Mouse (Mus musculus) layer of hippocampus, adult 2 months (tissue): ENCODE data around the gene Ect2l. TPM values are rescaled to one million over a fixed set of nuclear protein-coding genes. Genes with fewer than 3 reads are reported as not detected.

Source experiments
- DNase-seq, 2 experiments: peaks; one replicate each; pipeline ENCODE4 v3.0.0; 2022; ENCODE audit warnings: low spot score in 2 of 2
- H3K27ac ChIP-seq: fragments of 200-600 bp; 2 replicates; pipeline ENCODE4 v1.8.1; 2022
- H3K4me3 ChIP-seq: fragments of 200-600 bp; 2 replicates; pipeline ENCODE4 v1.8.1; 2022; ENCODE audit warnings: mild to moderate bottlenecking
- CTCF ChIP-seq: fragments of 200-600 bp; conservative IDR thresholded peaks from 2 replicates; pipeline ENCODE4 v1.8.1; 2022; ENCODE audit warnings: antibody characterized with exemption, mild to moderate bottlenecking, moderate library complexity
- total RNA-seq, 2 experiments: library from RNA; stranded (reverse); gene quantifications; 2 replicates each; pipeline ENCODE4 v1.2.3; 2021

Ect2l gene
- total RNA-seq, 2 experiments from 2014 or later, result 0.49 to 0.61 TPM

DNA sequence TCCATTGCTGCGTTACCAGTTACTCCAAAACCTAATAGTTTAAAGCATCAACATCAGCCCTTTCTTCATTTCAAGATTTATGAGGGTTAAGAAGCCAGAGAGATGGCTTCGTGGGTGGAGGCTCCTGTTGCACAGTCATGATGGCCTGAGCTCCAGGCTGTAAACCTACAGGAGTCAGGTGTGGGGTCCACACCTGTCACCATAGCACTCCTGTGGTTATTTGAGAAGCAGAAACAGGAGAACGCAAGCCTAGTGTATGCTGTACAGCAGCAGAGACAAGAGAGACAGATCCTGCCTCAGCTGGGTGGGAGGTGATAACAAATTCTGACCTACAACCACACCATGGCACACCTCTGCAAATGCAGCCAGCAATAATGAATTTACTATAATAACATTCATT is 8.3 kb downstream of the Ect2l start:
- DNase-seq, result no peak
- no peak for TF ChIP-seq CTCF
- H3K27ac ChIP-seq, result no peak overlapping the region
- H3K4me3 ChIP-seq, result no peak overlapping the region

DNA sequence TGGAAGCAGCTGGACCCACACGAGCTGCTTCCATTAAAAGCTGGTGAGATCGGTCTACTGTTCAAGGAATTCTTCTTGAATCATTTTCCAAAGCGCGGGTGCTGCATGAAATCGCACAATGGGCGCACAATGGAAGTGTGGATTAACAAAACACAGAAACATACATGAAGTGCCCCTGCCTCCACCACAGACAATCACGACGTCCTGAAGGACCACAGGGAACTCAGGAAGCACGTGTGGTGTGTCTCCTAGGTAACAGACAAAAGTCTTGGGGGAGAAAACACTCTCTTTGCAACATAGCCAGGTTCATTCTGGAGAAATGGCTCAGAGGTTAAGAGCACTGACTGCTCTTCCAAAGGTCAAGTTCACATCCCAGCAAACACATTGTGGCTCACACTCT is 10.0 kb downstream of the Ect2l start:
- H3K4me3 ChIP-seq, result no peak overlapping the region
- DNase-seq, result no peak
- no peak overlapping the region for H3K27ac ChIP-seq
- no peak for TF ChIP-seq CTCF

DNA sequence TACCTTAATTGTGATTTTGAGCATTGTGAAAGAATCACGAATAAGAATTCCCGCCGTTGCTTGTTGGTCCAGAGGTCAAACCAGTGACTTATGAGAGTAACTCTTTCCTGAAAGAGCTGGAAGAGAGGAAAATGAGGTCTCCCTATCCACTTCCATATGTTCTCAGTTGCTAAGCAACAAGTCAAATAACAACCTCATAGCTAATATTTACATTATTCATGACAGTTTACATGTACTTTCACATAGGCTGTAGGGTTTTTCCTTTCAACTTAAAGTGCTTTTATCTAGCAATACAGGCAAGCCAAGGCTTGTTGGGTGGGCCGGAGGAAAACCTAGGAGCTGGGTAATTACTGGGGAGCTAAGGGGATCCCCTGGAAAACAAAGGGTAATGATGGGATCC is 10.8 kb downstream of the Ect2l start:
- no peak for TF ChIP-seq CTCF

DNA sequence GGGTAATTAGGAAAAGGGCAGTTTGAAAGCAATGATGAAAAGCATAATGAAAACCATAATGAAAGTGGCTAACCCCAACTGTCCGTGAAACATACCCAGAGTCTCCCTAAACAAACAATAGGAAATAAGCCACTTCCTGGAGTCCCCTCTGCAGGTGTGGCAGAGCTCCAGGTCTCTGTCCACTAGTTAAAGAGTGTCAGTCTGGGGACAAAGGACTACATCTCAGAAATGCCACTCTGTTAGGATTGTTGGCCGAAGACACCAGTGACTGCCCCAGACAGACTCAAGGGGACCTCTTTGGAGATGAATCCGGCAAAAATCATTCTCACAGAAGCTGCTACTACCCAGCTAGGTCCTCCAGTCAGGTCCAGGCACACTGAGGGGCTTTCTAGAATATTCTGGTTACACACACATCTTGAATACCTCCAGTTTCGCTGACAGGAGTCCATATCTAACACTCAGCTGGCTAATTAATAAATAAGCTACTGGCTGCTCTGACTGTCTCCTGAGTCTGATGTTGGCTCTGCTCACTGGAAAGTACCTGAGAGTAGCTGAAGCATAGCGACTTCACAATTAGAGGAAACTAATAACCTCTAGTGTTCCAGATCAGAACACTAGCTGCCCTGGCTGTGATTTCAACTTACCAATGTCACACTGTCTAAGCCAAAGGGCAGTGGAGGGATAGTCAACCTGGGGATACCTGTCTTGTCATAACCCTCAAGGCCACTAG is 12.2 kb downstream of the Ect2l start:
- H3K27ac ChIP-seq, result no peak overlapping the region

More for the DNA sequence above, 10.8 kb downstream of the Ect2l start:
- no peak for DNase-seq
- no peak overlapping the region for H3K4me3 ChIP-seq
- H3K27ac ChIP-seq, result no peak overlapping the region

DNA sequence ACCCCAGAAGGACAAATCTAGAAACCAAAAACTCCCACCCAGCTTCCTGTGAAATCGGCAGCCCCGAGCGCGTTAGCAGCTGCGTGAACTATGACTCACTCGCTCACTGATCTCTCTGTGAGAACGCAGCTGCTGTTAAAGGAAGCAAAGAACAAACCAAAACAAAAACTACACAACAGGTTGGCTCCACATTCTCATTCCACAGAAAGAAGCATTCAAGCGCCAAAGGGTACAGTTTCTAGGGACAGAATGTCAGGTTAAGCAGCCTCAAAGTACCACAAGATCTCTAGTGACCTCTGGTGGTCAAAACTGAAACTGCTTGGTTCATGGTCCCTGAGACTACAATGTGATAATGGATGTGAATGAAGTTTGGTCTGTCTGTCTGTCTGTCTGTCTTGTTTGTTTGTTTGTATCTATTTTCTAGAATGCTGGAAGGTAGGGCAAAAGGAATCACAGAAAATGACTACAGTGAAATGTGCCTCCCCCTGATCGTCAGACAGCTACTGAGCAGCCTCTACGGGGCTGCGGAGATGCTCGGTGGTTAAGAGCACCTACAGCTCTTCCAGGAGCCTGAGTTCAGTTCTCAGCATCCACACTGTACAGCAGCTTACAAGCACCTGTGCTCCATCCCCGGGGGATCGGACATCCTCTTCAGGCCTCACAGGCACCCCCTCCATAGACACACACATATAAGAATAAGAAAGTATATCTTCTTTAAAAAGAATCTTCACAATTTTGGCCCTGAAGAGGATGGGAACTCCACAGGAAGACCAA is 13.3 kb downstream of the Ect2l start:
- peak overlapping the region; percentile 58 for H3K4me3 ChIP-seq
- peak; percentile 98 for TF ChIP-seq CTCF
- DNase-seq, result peak; percentile 68 to 87
- no peak overlapping the region for H3K27ac ChIP-seq

More for the DNA sequence above, 12.2 kb downstream of the Ect2l start:
- no peak for TF ChIP-seq CTCF
- no peak for DNase-seq
- no peak overlapping the region for H3K4me3 ChIP-seq

DNA sequence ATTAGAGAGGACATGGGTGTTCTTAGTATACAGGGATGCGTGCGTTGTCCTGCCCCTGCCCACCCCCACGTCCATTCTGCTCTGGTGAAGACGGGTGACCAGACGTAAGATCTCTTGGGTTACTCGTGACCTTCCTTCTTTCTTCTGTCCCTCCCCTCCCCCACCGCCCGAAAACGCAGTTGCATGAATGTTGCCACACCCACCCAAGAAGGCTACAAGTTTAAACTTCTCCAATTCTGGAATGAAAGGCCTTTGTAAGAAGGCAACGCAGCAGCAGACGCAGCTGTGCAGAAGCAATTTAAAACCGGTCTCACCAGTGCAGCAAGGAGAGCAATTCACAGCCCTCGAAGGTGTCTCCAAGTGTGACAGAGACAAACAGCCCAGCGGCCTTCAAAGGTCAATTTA is 16.0 kb downstream of the Ect2l start:
- no peak overlapping the region for H3K4me3 ChIP-seq
- no peak for TF ChIP-seq CTCF
- DNase-seq, result no peak
- H3K27ac ChIP-seq, result no peak overlapping the region

DNA sequence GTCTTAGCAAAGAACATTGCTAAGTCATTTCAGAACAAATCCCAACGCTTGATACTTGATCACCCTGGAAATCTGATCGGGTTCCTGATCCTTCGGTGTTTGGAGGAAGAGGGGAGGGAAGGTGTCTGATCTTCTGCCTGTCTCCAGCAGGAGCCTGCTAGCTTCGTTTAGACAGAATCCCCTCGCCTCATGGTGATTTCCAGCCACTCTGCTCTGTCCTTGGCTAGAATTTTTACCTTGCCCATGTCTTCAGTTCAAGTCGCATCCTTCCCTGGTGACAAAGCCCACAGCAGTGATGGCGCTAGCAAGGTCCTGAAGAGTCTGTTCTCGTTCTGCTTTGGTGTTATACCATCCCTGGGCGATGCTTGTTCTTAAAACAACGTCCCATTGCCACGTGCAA is 16.5 kb downstream of the Ect2l start:
- Histone ChIP-seq H3K27ac (no peak overlapping the region), H3K4me3 (no peak overlapping the region)
- TF ChIP-seq CTCF, result no peak
- DNase-seq, result no peak

DNA sequence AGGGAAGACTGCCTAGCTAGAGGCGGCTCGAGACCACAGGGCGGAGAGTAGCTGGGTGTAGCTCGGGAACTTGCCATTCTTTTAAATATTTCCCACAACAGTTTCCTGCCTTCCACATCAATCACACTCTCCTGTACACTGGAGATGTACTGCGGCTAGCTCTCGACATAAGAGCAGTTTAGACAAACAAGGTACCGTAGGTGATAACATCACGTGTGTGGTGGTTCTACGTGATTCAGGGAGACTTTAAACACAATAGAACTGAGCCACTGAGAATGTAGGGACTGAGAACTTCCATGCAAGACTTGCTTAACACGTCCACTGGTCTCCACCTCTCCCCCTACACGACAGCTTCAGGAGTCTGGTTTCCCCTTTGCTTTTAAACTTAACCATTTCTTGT is 17.5 kb downstream of the Ect2l start:
- TF ChIP-seq CTCF, result no peak
- Histone ChIP-seq H3K4me3 (no peak overlapping the region), H3K27ac (no peak overlapping the region)
- no peak for DNase-seq

DNA sequence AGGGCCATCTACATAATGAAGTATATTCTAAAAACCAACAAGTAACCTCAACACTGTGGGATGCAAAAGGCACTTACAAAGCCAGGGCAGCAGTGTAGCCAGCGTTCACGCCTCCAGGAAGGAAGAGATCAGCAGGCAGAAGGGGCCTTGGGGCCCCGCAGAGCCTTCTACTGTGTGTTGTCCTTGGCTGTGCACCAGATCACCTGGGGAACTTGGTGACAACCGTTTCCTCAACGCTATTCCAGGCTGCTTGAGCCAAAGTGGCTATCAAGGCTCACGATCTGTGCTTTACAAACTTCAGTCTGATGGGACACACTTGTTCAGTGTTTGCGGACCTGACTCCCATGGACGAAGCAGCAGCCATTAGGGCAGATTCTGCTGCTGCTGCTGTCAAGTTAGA is 19.0 kb downstream of the Ect2l start:
- no peak for TF ChIP-seq CTCF
- Histone ChIP-seq H3K27ac (no peak overlapping the region), H3K4me3 (no peak overlapping the region)
- no peak for DNase-seq

DNA sequence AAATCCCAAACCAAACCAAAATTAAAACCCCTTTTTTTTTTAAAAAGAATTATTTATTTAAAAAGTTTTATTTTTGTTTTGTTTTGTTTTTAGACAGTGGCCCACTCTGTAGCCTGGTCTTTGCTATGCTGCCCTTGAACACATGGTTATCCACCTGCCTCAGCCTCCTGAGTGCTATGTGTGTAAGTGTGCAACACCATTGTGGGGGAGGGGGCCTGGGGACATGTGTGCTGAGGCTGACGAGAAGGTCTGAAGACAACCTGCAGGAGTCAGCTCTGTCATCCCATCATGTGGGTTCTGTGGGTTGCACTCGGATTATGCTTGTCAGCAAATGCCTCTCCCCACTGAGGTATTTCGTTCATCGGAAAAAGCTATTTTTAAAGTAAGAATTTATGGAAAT is 21.2 kb downstream of the Ect2l start:
- no peak for TF ChIP-seq CTCF
- DNase-seq, result no peak
- H3K27ac ChIP-seq, result no peak overlapping the region
- H3K4me3 ChIP-seq, result no peak overlapping the region

DNA sequence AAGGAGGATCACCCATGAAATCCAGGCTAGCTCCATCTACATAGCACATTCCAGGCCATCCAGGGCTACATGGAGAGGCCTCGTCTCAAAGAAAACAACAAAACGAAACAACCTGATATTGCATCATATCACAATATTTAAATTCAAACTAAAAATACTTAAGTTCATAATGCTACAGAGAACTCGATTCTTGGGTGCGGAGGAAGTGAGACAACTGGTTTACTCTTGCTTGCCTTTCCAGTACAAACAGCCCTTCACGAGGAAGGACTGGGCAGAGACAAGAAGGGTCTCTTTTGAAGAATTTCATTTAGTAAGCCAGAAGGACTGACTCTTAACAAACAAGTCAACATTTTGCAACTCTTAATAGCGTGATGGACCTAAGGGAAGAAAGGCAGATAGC is 22.1 kb downstream of the Ect2l start:
- no peak overlapping the region for H3K4me3 ChIP-seq
- no peak for DNase-seq
- TF ChIP-seq CTCF, result no peak
- no peak overlapping the region for H3K27ac ChIP-seq

DNA sequence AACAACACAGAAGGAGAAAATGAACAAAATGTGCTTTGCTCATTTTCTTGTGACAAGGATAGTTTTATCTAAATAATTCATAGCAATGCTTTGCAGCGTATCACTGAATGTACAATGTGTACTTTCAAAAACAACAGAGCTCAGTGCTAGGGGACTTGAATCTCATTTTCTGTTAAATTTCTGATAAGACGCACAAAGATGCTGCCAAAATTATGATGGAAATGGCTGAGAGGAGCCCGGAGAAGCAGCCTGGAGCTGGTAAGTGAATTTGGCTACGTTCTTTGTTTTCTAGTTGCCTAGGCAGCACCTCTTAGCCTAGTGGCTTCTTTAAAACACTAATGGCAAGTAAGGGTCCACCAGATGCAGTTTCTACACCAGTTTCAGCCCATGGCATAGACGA is 28.4 kb downstream of the Ect2l start:
- peak in 1 of 2 experiments; percentile 49 for DNase-seq
- H3K4me3 ChIP-seq, result no peak overlapping the region
- TF ChIP-seq CTCF, result no peak
- H3K27ac ChIP-seq, result peak overlapping the region; percentile 74

DNA sequence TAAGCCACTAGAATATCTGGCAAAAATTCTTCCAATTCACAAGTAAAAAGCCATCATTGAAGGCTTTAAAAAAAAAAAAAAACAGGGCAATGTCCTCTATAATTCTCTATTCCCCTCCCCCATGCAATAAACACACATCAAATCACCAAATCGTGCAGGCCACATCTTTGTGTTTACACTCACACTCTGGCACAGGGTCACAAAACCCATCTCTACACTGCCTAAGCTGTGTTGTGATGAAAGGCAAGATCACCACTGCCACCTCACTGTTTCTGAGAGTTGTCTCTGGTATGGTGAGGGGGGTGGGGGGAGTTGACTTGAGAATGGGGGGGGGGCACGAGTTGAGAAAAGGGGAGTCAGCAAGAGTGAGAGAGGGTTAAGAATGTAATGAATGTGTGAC is 33.4 kb downstream of the Ect2l start:
- no peak for DNase-seq
- TF ChIP-seq CTCF, result no peak
- Histone ChIP-seq H3K27ac (no peak overlapping the region), H3K4me3 (no peak overlapping the region)

DNA sequence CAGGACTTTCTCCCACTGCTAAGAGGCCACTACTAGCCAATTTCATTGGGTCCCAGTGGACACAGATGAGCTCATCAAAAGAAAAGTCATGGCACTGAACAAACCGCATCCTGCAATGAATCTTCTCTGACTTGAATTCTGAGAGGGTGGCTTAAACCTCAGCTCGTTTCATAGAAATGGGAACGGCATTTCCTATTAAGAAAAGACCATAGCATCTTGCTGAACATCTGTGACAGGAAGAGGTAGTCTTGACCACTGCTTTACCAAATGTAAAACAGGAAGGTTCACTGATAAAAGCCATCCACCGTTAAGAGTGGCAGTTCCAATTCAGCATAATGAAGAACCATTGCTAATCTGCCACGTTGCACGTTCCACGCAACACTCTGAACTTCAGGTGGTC is 34.0 kb downstream of the Ect2l start:
- Histone ChIP-seq H3K4me3 (no peak overlapping the region), H3K27ac (no peak overlapping the region)
- TF ChIP-seq CTCF, result no peak
- no peak for DNase-seq
